Mouse (Mus musculus) kidney, adult 8-10 months (tissue): ENCODE measurements around the gene Lpar3.

Experiments
- DNase-seq, 2 experiments: peaks; one replicate each; pipeline ENCODE4 v3.0.0; 2022

Lpar3 gene

GRCm38 (mm10) chr3:146316293-146316692 lies 95.5 kb downstream of the Lpar3 start:
- DNase-seq: no peak

- DNase-seq: no peak
Measured at GRCm38 (mm10) chr3:146317366-146317765, 96.6 kb downstream of the Lpar3 start.

- DNase-seq: no peak
Measured at GRCm38 (mm10) chr3:146317911-146318310, 97.1 kb downstream of the Lpar3 start.

GRCm38 (mm10) chr3:146318520-146318938 lies 97.8 kb downstream of the Lpar3 start:
- no peak for DNase-seq

GRCm38 (mm10) chr3:146318987-146319386 lies 98.2 kb downstream of the Lpar3 start:
- no peak for DNase-seq

- DNase-seq: no peak
Measured at GRCm38 (mm10) chr3:146319503-146319902, 98.7 kb downstream of the Lpar3 start.

- DNase-seq: no peak
Measured at GRCm38 (mm10) chr3:146324949-146325348, 104.2 kb downstream of the Lpar3 start.

- DNase-seq: no peak
Measured at GRCm38 (mm10) chr3:146326743-146327536, 106.2 kb downstream of the Lpar3 start.

GRCm38 (mm10) chr3:146327537-146328255 lies 106.9 kb downstream of the Lpar3 start:
- DNase-seq: peak; percentile 58 to 76

- DNase-seq: peak; percentile 60 to 67
Measured at GRCm38 (mm10) chr3:146328749-146329148, 108.0 kb downstream of the Lpar3 start.

- DNase-seq: no peak
Measured at GRCm38 (mm10) chr3:146331819-146332218, 111.1 kb downstream of the Lpar3 start.

- DNase-seq: no peak
Measured at GRCm38 (mm10) chr3:146333270-146333669, 112.5 kb downstream of the Lpar3 start.

GRCm38 (mm10) chr3:146334070-146334469 lies 113.3 kb downstream of the Lpar3 start:
- DNase-seq: no peak
